Mouse (Mus musculus): ENCODE results near the gene Ppfia3. TPM values are rescaled to one million over a fixed set of nuclear protein-coding genes. Genes with fewer than 3 reads are reported as not detected.

Ppfia3 gene
- not detected for polyA plus RNA-seq (2014; fragmentation: Illumina TruSeq; extraction: RNeasy Lipid Tissue Mini Kit (QIAGEN cat#74804); ENCODE audit: low replicate concordance)

GRCm38 (mm10) chr7:45366652-45367019, at the start of gene Ppfia3:
Gene Ppfia3, minus strand, starts transcription at chr7:45367019.

GRCm38 (mm10) chr7:45413113-45413863, 46.5 kb upstream of the Ppfia3 start, which contains the start of gene Ntf5:
Gene Ntf5, plus strand, starts transcription at chr7:45413695.

GRCm38 (mm10) chr7:45405091-45406075, 38.6 kb upstream of the Ppfia3 start, which contains the start of gene Kcna7:
Gene Kcna7, plus strand, starts transcription at chr7:45405653.

GRCm38 (mm10) chr7:45395578-45396336, 28.9 kb upstream of the Ppfia3 start, which contains the start of gene Snrnp70:
Gene Snrnp70, minus strand, starts transcription at chr7:45395742.

GRCm38 (mm10) chr7:45370475-45371311, 3.9 kb upstream of the Ppfia3 start, which contains the start of gene Lin7b:
Gene Lin7b, minus strand, starts transcription at chr7:45370583.

GRCm38 (mm10) chr7:45335056-45335455, 31.8 kb downstream of the Ppfia3 start, which contains the start of gene Hrc:
Gene Hrc, plus strand, starts transcription at chr7:45335290.

GRCm38 (mm10) chr7:45333431-45333982, 33.3 kb downstream of the Ppfia3 start, which contains the start of gene Trpm4:
Gene Trpm4, minus strand, starts transcription at chr7:45333780.

Other genes with a start within 250 kb of the Ppfia3 start
- gene Rps11, start 242.6 kb downstream of the Ppfia3 start, polyA plus RNA-seq (2014; fragmentation: Illumina TruSeq; extraction: RNeasy Lipid Tissue Mini Kit (QIAGEN cat#74804); ENCODE audit: low replicate concordance): 126 TPM
- gene Rpl13a, start 238.3 kb downstream of the Ppfia3 start, polyA plus RNA-seq (2014; fragmentation: Illumina TruSeq; extraction: RNeasy Lipid Tissue Mini Kit (QIAGEN cat#74804); ENCODE audit: low replicate concordance): 181 TPM
- gene Gm45713, start 230.8 kb downstream of the Ppfia3 start, polyA plus RNA-seq (2014; fragmentation: Illumina TruSeq; extraction: RNeasy Lipid Tissue Mini Kit (QIAGEN cat#74804); ENCODE audit: low replicate concordance): not detected
- 13.9 TPM for gene Flt3l, start 230.6 kb downstream of the Ppfia3 start, polyA plus RNA-seq (2014; fragmentation: Illumina TruSeq; extraction: RNeasy Lipid Tissue Mini Kit (QIAGEN cat#74804); ENCODE audit: low replicate concordance)
- not detected for gene Pih1d1, start 212.7 kb downstream of the Ppfia3 start, polyA plus RNA-seq (2014; fragmentation: Illumina TruSeq; extraction: RNeasy Lipid Tissue Mini Kit (QIAGEN cat#74804); ENCODE audit: low replicate concordance)
- 13.8 TPM for gene Aldh16a1, start 212.4 kb downstream of the Ppfia3 start, polyA plus RNA-seq (2014; fragmentation: Illumina TruSeq; extraction: RNeasy Lipid Tissue Mini Kit (QIAGEN cat#74804); ENCODE audit: low replicate concordance)
- gene Slc17a7, start 203.1 kb downstream of the Ppfia3 start, polyA plus RNA-seq (2014; fragmentation: Illumina TruSeq; extraction: RNeasy Lipid Tissue Mini Kit (QIAGEN cat#74804); ENCODE audit: low replicate concordance): not detected
- not detected for gene Gfy, start 187.4 kb downstream of the Ppfia3 start, polyA plus RNA-seq (2014; fragmentation: Illumina TruSeq; extraction: RNeasy Lipid Tissue Mini Kit (QIAGEN cat#74804); ENCODE audit: low replicate concordance)
- gene Pth2, start 186.0 kb downstream of the Ppfia3 start, polyA plus RNA-seq (2014; fragmentation: Illumina TruSeq; extraction: RNeasy Lipid Tissue Mini Kit (QIAGEN cat#74804); ENCODE audit: low replicate concordance): not detected
- not detected for gene Ccdc155, start 162.1 kb downstream of the Ppfia3 start, polyA plus RNA-seq (2014; fragmentation: Illumina TruSeq; extraction: RNeasy Lipid Tissue Mini Kit (QIAGEN cat#74804); ENCODE audit: low replicate concordance)
- not detected for gene Dkkl1, start 154.9 kb downstream of the Ppfia3 start, polyA plus RNA-seq (2014; fragmentation: Illumina TruSeq; extraction: RNeasy Lipid Tissue Mini Kit (QIAGEN cat#74804); ENCODE audit: low replicate concordance)
- 1.7 TPM for gene Tead2, start 151.3 kb downstream of the Ppfia3 start, polyA plus RNA-seq (2014; fragmentation: Illumina TruSeq; extraction: RNeasy Lipid Tissue Mini Kit (QIAGEN cat#74804); ENCODE audit: low replicate concordance)
- 2.0 TPM for gene Cd37, start 127.9 kb downstream of the Ppfia3 start, polyA plus RNA-seq (2014; fragmentation: Illumina TruSeq; extraction: RNeasy Lipid Tissue Mini Kit (QIAGEN cat#74804); ENCODE audit: low replicate concordance)
- gene Slc6a16, start 125.9 kb downstream of the Ppfia3 start, polyA plus RNA-seq (2014; fragmentation: Illumina TruSeq; extraction: RNeasy Lipid Tissue Mini Kit (QIAGEN cat#74804); ENCODE audit: low replicate concordance): not detected
- gene Slc6a21, start 89.5 kb downstream of the Ppfia3 start, polyA plus RNA-seq (2014; fragmentation: Illumina TruSeq; extraction: RNeasy Lipid Tissue Mini Kit (QIAGEN cat#74804); ENCODE audit: low replicate concordance): not detected
- gene Trpm4, start 33.2 kb downstream of the Ppfia3 start, polyA plus RNA-seq (2014; fragmentation: Illumina TruSeq; extraction: RNeasy Lipid Tissue Mini Kit (QIAGEN cat#74804); ENCODE audit: low replicate concordance): 3.0 TPM
- not detected for gene Hrc, start 31.7 kb downstream of the Ppfia3 start, polyA plus RNA-seq (2014; fragmentation: Illumina TruSeq; extraction: RNeasy Lipid Tissue Mini Kit (QIAGEN cat#74804); ENCODE audit: low replicate concordance)
- not detected for gene Lin7b, start 3.6 kb upstream of the Ppfia3 start, polyA plus RNA-seq (2014; fragmentation: Illumina TruSeq; extraction: RNeasy Lipid Tissue Mini Kit (QIAGEN cat#74804); ENCODE audit: low replicate concordance)
- 55.6 TPM for gene Snrnp70, start 28.7 kb upstream of the Ppfia3 start, polyA plus RNA-seq (2014; fragmentation: Illumina TruSeq; extraction: RNeasy Lipid Tissue Mini Kit (QIAGEN cat#74804); ENCODE audit: low replicate concordance)
- not detected for gene Kcna7, start 38.6 kb upstream of the Ppfia3 start, polyA plus RNA-seq (2014; fragmentation: Illumina TruSeq; extraction: RNeasy Lipid Tissue Mini Kit (QIAGEN cat#74804); ENCODE audit: low replicate concordance)
- gene Ntf5, start 46.7 kb upstream of the Ppfia3 start, polyA plus RNA-seq (2014; fragmentation: Illumina TruSeq; extraction: RNeasy Lipid Tissue Mini Kit (QIAGEN cat#74804); ENCODE audit: low replicate concordance): not detected
- gene Lhb, start 53.8 kb upstream of the Ppfia3 start, polyA plus RNA-seq (2014; fragmentation: Illumina TruSeq; extraction: RNeasy Lipid Tissue Mini Kit (QIAGEN cat#74804); ENCODE audit: low replicate concordance): not detected
- 1.0 TPM for gene Gys1, start 67.8 kb upstream of the Ppfia3 start, polyA plus RNA-seq (2014; fragmentation: Illumina TruSeq; extraction: RNeasy Lipid Tissue Mini Kit (QIAGEN cat#74804); ENCODE audit: low replicate concordance)
- not detected for gene Ruvbl2, start 71.1 kb upstream of the Ppfia3 start, polyA plus RNA-seq (2014; fragmentation: Illumina TruSeq; extraction: RNeasy Lipid Tissue Mini Kit (QIAGEN cat#74804); ENCODE audit: low replicate concordance)
- 6.2 TPM for gene Ftl1, start 92.9 kb upstream of the Ppfia3 start, polyA plus RNA-seq (2014; fragmentation: Illumina TruSeq; extraction: RNeasy Lipid Tissue Mini Kit (QIAGEN cat#74804); ENCODE audit: low replicate concordance)
- 1.2 TPM for gene Bax, start 99.9 kb upstream of the Ppfia3 start, polyA plus RNA-seq (2014; fragmentation: Illumina TruSeq; extraction: RNeasy Lipid Tissue Mini Kit (QIAGEN cat#74804); ENCODE audit: low replicate concordance)
- gene Tulp2, start 114.9 kb upstream of the Ppfia3 start, polyA plus RNA-seq (2014; fragmentation: Illumina TruSeq; extraction: RNeasy Lipid Tissue Mini Kit (QIAGEN cat#74804); ENCODE audit: low replicate concordance): not detected
- not detected for gene Gm45808, start 119.8 kb upstream of the Ppfia3 start, polyA plus RNA-seq (2014; fragmentation: Illumina TruSeq; extraction: RNeasy Lipid Tissue Mini Kit (QIAGEN cat#74804); ENCODE audit: low replicate concordance)
- 1.6 TPM for gene Dhdh, start 121.8 kb upstream of the Ppfia3 start, polyA plus RNA-seq (2014; fragmentation: Illumina TruSeq; extraction: RNeasy Lipid Tissue Mini Kit (QIAGEN cat#74804); ENCODE audit: low replicate concordance)
- gene Nucb1, start 143.4 kb upstream of the Ppfia3 start, polyA plus RNA-seq (2014; fragmentation: Illumina TruSeq; extraction: RNeasy Lipid Tissue Mini Kit (QIAGEN cat#74804); ENCODE audit: low replicate concordance): 48.1 TPM
- 0.59 TPM for gene Ppp1r15a, start 159.2 kb upstream of the Ppfia3 start, polyA plus RNA-seq (2014; fragmentation: Illumina TruSeq; extraction: RNeasy Lipid Tissue Mini Kit (QIAGEN cat#74804); ENCODE audit: low replicate concordance)
- not detected for gene Plekha4, start 159.3 kb upstream of the Ppfia3 start, polyA plus RNA-seq (2014; fragmentation: Illumina TruSeq; extraction: RNeasy Lipid Tissue Mini Kit (QIAGEN cat#74804); ENCODE audit: low replicate concordance)
- gene Hsd17b14, start 187.9 kb upstream of the Ppfia3 start, polyA plus RNA-seq (2014; fragmentation: Illumina TruSeq; extraction: RNeasy Lipid Tissue Mini Kit (QIAGEN cat#74804); ENCODE audit: low replicate concordance): not detected
- 0.93 TPM for gene Bcat2, start 203.1 kb upstream of the Ppfia3 start, polyA plus RNA-seq (2014; fragmentation: Illumina TruSeq; extraction: RNeasy Lipid Tissue Mini Kit (QIAGEN cat#74804); ENCODE audit: low replicate concordance)
- gene Fgf21, start 248.5 kb upstream of the Ppfia3 start, polyA plus RNA-seq (2014; fragmentation: Illumina TruSeq; extraction: RNeasy Lipid Tissue Mini Kit (QIAGEN cat#74804); ENCODE audit: low replicate concordance): not detected

All from small intestine, adult 10 weeks (tissue).